Mouse (Mus musculus) heart, embryonic 13.5 days (tissue): ENCODE data around the gene Ncs1. TPM values are rescaled to one million over a fixed set of nuclear protein-coding genes. Genes with fewer than 3 reads are reported as not detected.

ENCODE experiments used
- ATAC-seq: fragments of 200-750 bp; cut with Nextera tagmentation; 2 replicates; pipeline ENCODE4 v1.8.0; 2017; ENCODE audit warnings: moderate TSS enrichment; ENCODE audit not compliant: insufficient number of reproducible peaks, low FRiP score, low TSS enrichment; ENCODE audit errors: extremely low read depth
- H3K27ac ChIP-seq: fragments of 300-500 bp; sonication (generic); replicated peaks from 2 replicates; pipeline ENCODE4 v1.5.1; 2015; ENCODE audit warnings: moderate library complexity, mild to moderate bottlenecking, inconsistent platforms
- H3K27me3 ChIP-seq: fragments of 300-500 bp; sonication (generic); replicated peaks from 2 replicates; pipeline ENCODE4 v1.6.1; 2015; ENCODE audit warnings: mild to moderate bottlenecking, inconsistent platforms
- H3K36me3 ChIP-seq: fragments of 300-500 bp; sonication (generic); 2 replicates; pipeline ENCODE4 v1.6.1; 2015; ENCODE audit warnings: mild to moderate bottlenecking, inconsistent platforms
- H3K4me1 ChIP-seq: fragments of 300-500 bp; sonication (generic); 2 replicates; pipeline ENCODE4 v1.6.1; 2015; ENCODE audit warnings: inconsistent platforms
- H3K4me2 ChIP-seq: fragments of 300-500 bp; sonication (generic); 2 replicates; pipeline ENCODE4 v1.6.1; 2015; ENCODE audit warnings: inconsistent platforms, mild to moderate bottlenecking, moderate library complexity
- H3K4me3 ChIP-seq: fragments of 300-500 bp; sonication (generic); 2 replicates; pipeline ENCODE4 v1.5.1; 2015; ENCODE audit warnings: moderate library complexity, mild to moderate bottlenecking, inconsistent platforms
- H3K9ac ChIP-seq: fragments of 300-500 bp; sonication (generic); 2 replicates; pipeline ENCODE4 v1.6.1; 2015; ENCODE audit warnings: inconsistent platforms, mild to moderate bottlenecking, moderate library complexity
- H3K9me3 ChIP-seq: fragments of 300-500 bp; sonication (generic); 2 replicates; pipeline ENCODE4 v1.6.1; 2016; ENCODE audit warnings: inconsistent platforms
- WGBS: fragments of 180-500 bp; shearing (Covaris S2); methylation state at CpG from one replicate; pipeline ENCODE4 v1.1.7; 2015; ENCODE audit warnings: mixed read lengths; 5-methylcytosine and 5-hydroxymethylcytosine counted together
- polyA plus RNA-seq: library from polyadenylated mRNA; unstranded; fragments of >200 nt; fragmentation: Nextera tagmentation; extraction: Ambion mirVana; gene quantifications from 2 replicates; pipeline ENCODE4 v1.2.1, GENCODE M21; 2015

Gene Ncs1
- polyA plus RNA-seq, 1 experiment from 2014 or later = 36.3 TPM

DNA sequence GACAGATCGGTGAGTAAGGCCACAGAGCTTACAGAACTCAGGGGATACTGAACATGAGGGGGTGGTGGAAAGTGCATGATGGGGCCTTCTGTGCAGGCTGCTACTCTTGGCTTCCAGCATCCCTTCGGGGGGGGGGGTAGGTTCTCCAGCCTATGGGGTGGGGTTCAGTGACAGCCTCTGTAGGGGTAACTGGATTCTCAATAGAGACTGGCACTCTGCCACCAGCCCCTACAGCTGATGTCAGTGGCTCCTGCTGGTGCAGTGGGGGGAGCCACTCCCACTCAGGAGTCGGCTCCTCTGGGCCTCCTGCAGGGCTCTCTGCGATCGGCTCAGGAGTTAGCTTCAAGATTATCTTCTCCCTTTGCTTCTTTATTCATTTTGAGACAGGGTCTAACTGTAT is 32.9 kb downstream of the Ncs1 start:
- H3K9ac ChIP-seq = no peak overlapping the region

DNA sequence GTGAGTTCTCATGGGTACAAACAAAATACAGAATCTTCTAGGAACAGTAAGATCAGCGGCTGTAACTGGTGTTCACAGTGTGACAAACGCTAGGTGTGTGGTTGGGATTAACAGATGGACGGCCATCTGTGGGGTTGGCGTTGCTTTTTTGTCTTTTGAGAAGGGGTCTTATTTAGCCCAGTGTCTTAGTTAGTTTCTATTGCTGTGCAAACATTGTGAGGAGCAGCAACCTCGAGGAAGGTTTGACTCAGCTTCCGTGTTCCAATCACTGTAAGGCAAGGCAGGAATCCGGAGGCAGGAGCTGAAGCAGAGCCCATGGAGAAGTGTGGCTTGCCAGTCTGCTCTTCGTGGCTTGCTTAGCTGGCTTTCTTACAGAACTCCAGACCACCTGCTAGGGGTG is 35.5 kb downstream of the Ncs1 start:
- H3K27ac ChIP-seq = no peak overlapping the region
- H3K9ac ChIP-seq = no peak overlapping the region
- H3K4me3 ChIP-seq = no peak overlapping the region
- peaks cover 70% of the 10 kb centered on the region for H3K36me3 ChIP-seq
- H3K9me3 ChIP-seq = no peaks in the 10 kb centered on the region
- WGBS = 78% methylated on average over 8 of the region's 8 CpGs
- H3K27me3 ChIP-seq = no peaks in the 10 kb centered on the region
- no peak for ATAC-seq
- H3K4me2 ChIP-seq = no peak overlapping the region
- H3K4me1 ChIP-seq = peaks cover 24% of the 10 kb centered on the region

More for the DNA sequence above, 32.9 kb downstream of the Ncs1 start:
- H3K4me3 ChIP-seq = no peak overlapping the region
- no peak for ATAC-seq
- H3K4me1 ChIP-seq = peaks cover 24% of the 10 kb centered on the region
- 64% methylated on average over 5 of the region's 5 CpGs for WGBS
- H3K4me2 ChIP-seq = no peak overlapping the region
- no peaks in the 10 kb centered on the region for H3K9me3 ChIP-seq
- peak overlapping the region; percentile 58 for H3K27ac ChIP-seq
- no peaks in the 10 kb centered on the region for H3K27me3 ChIP-seq
- peaks cover 54% of the 10 kb centered on the region for H3K36me3 ChIP-seq

DNA sequence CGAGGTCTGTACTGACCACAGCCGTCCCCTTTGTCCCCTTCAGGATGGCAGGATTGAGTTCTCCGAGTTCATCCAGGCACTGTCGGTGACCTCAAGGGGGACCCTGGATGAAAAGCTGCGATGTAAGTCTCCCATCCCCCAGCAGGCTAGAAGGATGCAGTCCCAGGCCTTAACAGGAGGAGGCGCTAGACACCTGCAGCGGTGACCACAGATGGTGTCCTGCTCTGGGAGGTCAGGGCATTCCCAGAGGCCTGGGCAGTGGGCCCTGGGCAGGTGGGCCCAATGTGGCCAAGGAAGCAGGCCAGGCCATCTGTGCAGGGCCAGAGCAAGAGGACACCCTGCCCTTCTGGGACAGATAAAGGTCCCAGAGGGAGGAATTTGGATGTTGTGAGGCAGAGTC is 36.6 kb downstream of the Ncs1 start:
- no peak overlapping the region for H3K4me2 ChIP-seq
- ATAC-seq = no peak
- peaks cover 71% of the 10 kb centered on the region for H3K36me3 ChIP-seq
- H3K4me3 ChIP-seq = no peak overlapping the region
- no peak overlapping the region for H3K27ac ChIP-seq
- H3K9ac ChIP-seq = no peak overlapping the region
- no peaks in the 10 kb centered on the region for H3K27me3 ChIP-seq
- H3K4me1 ChIP-seq = peaks cover 17% of the 10 kb centered on the region
- H3K9me3 ChIP-seq = no peaks in the 10 kb centered on the region
- WGBS = 44% methylated on average over 7 of the region's 7 CpGs

DNA sequence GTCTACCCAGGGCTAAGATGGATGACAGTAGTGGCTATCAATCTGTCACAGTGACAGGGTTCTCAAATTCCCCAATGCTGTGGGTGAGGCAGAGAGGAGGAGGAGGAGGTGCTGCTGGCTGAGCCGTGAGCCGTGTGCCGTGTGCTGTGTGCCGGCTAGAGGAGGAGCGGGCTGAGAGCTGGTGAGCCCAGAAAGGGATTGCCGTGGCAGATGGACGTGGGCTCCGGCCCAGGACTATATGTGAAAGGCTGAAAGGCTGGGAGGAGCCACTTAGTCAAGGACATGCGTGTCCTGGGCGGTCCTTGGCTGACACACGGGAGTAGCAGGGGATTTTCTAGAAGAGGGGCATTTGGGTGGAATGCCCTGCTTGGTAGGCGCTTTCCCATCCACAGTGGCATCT is 37.3 kb downstream of the Ncs1 start:
- Histone ChIP-seq H3K4me2 (no peak overlapping the region), H3K36me3 (peaks cover 75% of the 10 kb centered on the region), H3K27ac (no peak overlapping the region), H3K9ac (no peak overlapping the region), H3K4me1 (peaks cover 11% of the 10 kb centered on the region), H3K4me3 (no peak overlapping the region), H3K9me3 (no peaks in the 10 kb centered on the region), H3K27me3 (no peaks in the 10 kb centered on the region)
- no peak for ATAC-seq
- 91% methylated on average over 12 of the region's 12 CpGs for WGBS

- Histone ChIP-seq H3K27ac (no peak overlapping the region), H3K9ac (no peak overlapping the region), H3K4me3 (no peak overlapping the region), H3K4me2 (no peak overlapping the region), H3K36me3 (peaks cover 91% of the 10 kb centered on the region), H3K27me3 (no peaks in the 10 kb centered on the region), H3K9me3 (no peaks in the 10 kb centered on the region), H3K4me1 (no peaks in the 10 kb centered on the region)
- ATAC-seq = no peak
- WGBS = 86% methylated on average over 5 of the region's 5 CpGs
These were observed 38.9 kb downstream of the Ncs1 start for GRCm38 (mm10) chr2:31284531-31284930.

DNA sequence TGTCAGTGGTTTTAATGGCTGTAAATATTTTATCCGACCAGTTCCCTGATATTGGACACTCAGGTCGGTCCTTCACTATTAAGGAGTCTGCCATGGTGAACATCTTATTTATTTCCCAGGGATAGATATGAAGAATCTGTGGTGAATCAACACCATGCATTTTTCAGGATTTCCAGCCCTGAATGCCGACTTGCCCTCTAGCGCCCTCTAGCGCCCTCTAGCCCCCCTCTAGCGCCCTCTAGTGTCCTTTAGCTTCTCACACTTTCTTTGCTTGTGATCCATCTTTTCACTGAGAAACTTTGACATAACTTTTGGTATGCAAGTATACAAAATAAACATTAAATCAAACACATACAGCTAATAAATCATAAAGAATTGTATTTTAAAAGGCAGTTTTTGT is 45.8 kb downstream of the Ncs1 start:
- Histone ChIP-seq H3K9me3 (no peaks in the 10 kb centered on the region), H3K27ac (no peak overlapping the region), H3K4me3 (no peak overlapping the region), H3K4me1 (no peaks in the 10 kb centered on the region; the same call in 1 of the 2 replicates), H3K36me3 (peaks cover 68% of the 10 kb centered on the region), H3K9ac (no peak overlapping the region), H3K4me2 (no peak overlapping the region), H3K27me3 (no peaks in the 10 kb centered on the region)
- 8% methylated on average over 6 of the region's 6 CpGs for whole genome bisulfite sequencing
- ATAC-seq = no peak

DNA sequence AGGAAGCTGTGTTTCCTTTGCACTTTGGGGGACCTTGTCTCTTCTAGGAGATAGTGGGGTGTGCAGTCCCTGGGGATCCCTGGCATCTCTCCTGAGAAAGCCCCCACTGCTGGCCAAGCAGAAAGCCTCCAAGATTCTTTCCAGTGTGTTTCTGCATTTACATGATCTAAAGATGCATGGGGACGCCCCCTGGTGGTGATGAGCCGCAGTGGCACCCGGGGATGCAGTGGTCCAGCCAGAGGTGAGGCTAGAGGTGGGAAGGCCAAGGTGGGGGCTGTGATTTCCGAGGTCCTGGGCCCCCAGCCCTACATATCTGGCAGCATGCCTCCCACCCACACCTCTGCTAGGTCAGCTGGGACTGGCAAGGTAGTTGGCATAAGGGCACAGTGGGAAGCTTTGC is 49.4 kb downstream of the Ncs1 start:
- Histone ChIP-seq H3K27ac (no peak overlapping the region), H3K9ac (no peak overlapping the region), H3K9me3 (no peaks in the 10 kb centered on the region), H3K27me3 (no peaks in the 10 kb centered on the region), H3K4me1 (peaks cover 16% of the 10 kb centered on the region), H3K4me2 (no peak overlapping the region), H3K4me3 (no peak overlapping the region), H3K36me3 (peaks cover 34% of the 10 kb centered on the region)
- 1% methylated on average over 4 of the region's 4 CpGs for WGBS
- ATAC-seq = no peak

DNA sequence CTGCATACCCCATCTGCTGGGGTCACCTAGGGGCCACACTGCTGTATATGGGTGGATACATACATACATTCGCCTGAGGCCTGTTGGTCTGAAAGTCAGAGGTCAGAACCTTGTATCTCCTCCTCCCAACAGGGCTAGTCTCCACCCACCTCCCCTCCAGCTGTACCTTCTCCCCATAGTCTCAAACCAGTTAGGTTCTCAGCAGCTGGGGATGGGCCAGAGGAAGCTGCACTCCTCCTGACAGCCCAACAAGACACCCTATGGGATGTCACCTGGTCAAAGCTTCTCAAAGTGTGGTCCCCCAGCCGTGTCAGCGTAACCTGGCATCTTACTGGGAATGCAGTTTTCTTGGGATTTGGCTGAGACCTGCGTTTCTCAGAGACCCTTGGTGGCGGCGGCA is 50.8 kb downstream of the Ncs1 start:
- Histone ChIP-seq H3K4me2 (no peak overlapping the region), H3K36me3 (peaks cover 26% of the 10 kb centered on the region), H3K27me3 (no peaks in the 10 kb centered on the region), H3K27ac (no peak overlapping the region), H3K4me1 (peaks cover 16% of the 10 kb centered on the region), H3K9ac (no peak overlapping the region), H3K9me3 (no peaks in the 10 kb centered on the region), H3K4me3 (no peak overlapping the region)
- ATAC-seq = no peak
- WGBS = 76% methylated on average over 6 of the region's 6 CpGs

DNA sequence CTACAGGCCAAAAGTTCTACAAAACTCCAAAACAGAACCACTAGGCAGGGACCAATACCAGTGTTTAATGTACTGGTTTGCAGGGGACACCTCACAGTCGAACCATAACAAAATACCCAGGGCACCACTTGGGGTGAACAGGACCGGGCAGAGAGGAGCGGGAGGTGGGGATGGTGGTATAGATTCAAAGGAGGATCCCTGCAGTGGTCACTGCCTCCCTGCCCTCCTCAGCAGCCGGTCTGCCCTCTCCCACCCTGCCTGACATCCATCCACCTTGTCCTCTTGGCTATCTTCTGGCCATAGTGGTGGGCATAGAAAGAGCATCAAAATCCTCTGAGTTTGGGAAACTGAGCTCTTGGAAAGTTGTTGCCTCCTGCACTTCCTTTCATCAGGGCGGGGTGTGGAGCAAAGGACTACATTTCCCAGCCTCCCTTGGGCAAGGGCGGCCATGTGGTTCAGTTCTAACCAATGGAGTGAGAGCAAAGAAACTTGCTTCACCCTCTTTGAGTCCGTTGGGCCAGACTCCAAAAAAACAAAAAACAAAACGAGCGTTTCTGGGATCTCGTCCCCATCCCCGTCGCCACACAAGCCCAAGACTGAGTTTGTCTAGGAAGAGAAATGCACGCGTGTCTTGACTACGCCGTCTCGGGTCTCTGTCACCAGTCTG is 52.1 kb downstream of the Ncs1 start:
- no peaks in the 10 kb centered on the region for H3K27me3 ChIP-seq
- WGBS = 3% methylated on average over 17 of the region's 17 CpGs
- H3K4me2 ChIP-seq = peak overlapping the region; percentile 72
- H3K4me3 ChIP-seq = peak overlapping the region; percentile 59
- no peak overlapping the region for H3K27ac ChIP-seq
- ATAC-seq = peak; percentile 75; the same call in 1 of the 2 replicates
- peak overlapping the region; percentile 77 for H3K9ac ChIP-seq
- peaks cover 16% of the 10 kb centered on the region for H3K36me3 ChIP-seq
- H3K9me3 ChIP-seq = no peaks in the 10 kb centered on the region
- H3K4me1 ChIP-seq = peaks cover 16% of the 10 kb centered on the region

DNA sequence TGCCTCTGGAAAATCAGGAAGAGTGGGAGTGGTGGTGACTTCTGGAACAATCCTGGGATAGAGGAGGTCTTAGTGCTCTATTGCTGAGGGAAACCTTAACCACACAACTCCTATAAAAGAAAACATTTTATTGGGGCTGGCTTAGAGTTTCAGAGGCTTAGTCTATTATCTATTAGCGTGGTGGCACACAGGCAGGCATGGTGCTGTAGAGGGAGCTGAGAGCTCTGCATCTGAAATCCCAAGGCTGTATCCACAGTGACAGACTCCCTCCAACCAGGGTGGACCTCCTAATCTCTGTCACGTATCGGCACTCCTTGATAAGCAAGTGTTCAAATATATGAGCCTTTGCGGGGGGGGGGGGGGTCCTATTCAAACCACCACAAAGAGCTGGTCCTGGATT is 53.2 kb downstream of the Ncs1 start:
- H3K4me3 ChIP-seq = peak overlapping the region; percentile 59

DNA sequence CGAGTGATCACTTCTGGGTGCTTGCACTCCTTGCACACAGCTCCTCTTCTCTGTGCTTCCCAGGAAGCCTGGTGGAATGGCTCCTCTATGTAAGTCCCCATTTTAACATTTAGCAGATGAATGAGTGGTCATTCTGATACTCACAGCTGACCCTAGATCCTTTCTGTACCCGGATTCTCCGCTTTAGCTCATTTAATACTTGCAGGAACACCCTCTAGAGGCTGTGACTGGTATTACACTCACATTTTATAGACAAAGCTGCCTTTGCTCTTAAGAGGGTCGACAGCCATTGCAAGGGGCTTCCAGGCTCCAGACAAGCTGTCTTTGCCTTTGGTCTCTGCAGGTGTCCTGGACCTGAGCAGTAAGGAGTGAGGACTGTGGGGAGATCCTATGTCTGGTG is 53.6 kb downstream of the Ncs1 start:
- H3K27ac ChIP-seq = no peak overlapping the region
- peaks cover 2% of the 10 kb centered on the region for H3K36me3 ChIP-seq
- peaks cover 16% of the 10 kb centered on the region for H3K4me1 ChIP-seq
- H3K9me3 ChIP-seq = no peaks in the 10 kb centered on the region
- no peaks in the 10 kb centered on the region for H3K27me3 ChIP-seq
- 0 out of 2 replicates have a peak overlapping the region, but pooled peaks have one; percentile 3 for H3K9ac ChIP-seq
- WGBS = 27% methylated on average over 4 of the region's 4 CpGs
- 0 out of 2 replicates have a peak overlapping the region, but pooled peaks have one; percentile 1 for H3K4me3 ChIP-seq
- no peak for ATAC-seq
- peak overlapping the region; percentile 72 for H3K4me2 ChIP-seq

More for the DNA sequence above, 53.2 kb downstream of the Ncs1 start:
- Histone ChIP-seq H3K4me1 (peaks cover 16% of the 10 kb centered on the region), H3K9ac (peak overlapping the region; percentile 77; the same call in 1 of the 2 replicates), H3K27ac (no peak overlapping the region), H3K4me2 (peak overlapping the region; percentile 72), H3K36me3 (peaks cover 5% of the 10 kb centered on the region), H3K9me3 (no peaks in the 10 kb centered on the region), H3K27me3 (no peaks in the 10 kb centered on the region)
- no peak for ATAC-seq
- WGBS = 33% methylated on average over 4 of the region's 4 CpGs

- Histone ChIP-seq H3K9ac (no peak overlapping the region), H3K4me1 (peaks cover 16% of the 10 kb centered on the region), H3K9me3 (no peaks in the 10 kb centered on the region), H3K27me3 (no peaks in the 10 kb centered on the region), H3K36me3 (no peaks in the 10 kb centered on the region), H3K4me2 (no peak overlapping the region), H3K27ac (no peak overlapping the region), H3K4me3 (no peak overlapping the region)
- no peak for ATAC-seq
- WGBS = 67% methylated on average over 10 of the region's 10 CpGs
These were observed 54.4 kb downstream of the Ncs1 start for GRCm38 (mm10) chr2:31299996-31300395.
